Mouse (Mus musculus) CH12.LX (cell line): ENCODE data around the gene Prdm10.

Experiments
- BHLHE40 ChIP-seq: IDR thresholded peaks from 2 replicates; pipeline ENCODE4 v1.6.1; 2011; ENCODE audit warnings: mild to moderate bottlenecking, low read depth, low read length, improper control_type of control experiment
- CHD2 ChIP-seq: IDR thresholded peaks from 2 replicates; pipeline ENCODE4 v1.6.1; 2011; ENCODE audit warnings: low read length, improper control_type of control experiment
- CTCF ChIP-seq, 2 experiments: IDR thresholded peaks in 1 of 2; conservative IDR thresholded peaks in 1 of 2; 2 replicates each; pipeline ENCODE4 v1.5.1; 2011 to 2012; ENCODE audit warnings: low read depth in 2 of 2, low read length in 2 of 2, improper control_type of control experiment in 1 of 2, inconsistent platforms in 1 of 2, mild to moderate bottlenecking in 1 of 2, moderate library complexity in 1 of 2
- E2F4 ChIP-seq: IDR thresholded peaks from 2 replicates; pipeline ENCODE4 v1.6.1; 2011; ENCODE audit warnings: low read depth, low read length, improper control_type of control experiment; ENCODE audit not compliant: insufficient replicate concordance
- EP300 ChIP-seq: IDR thresholded peaks from 2 replicates; pipeline ENCODE4 v1.6.1; 2011; ENCODE audit warnings: low read length, improper control_type of control experiment
- PAX5 ChIP-seq: IDR thresholded peaks from 2 replicates; pipeline ENCODE4 v1.6.1; 2012; ENCODE audit warnings: low read length, inconsistent platforms, mixed read lengths
- POLR2A ChIP-seq: IDR thresholded peaks from 2 replicates; pipeline ENCODE4 v1.6.1; 2011; ENCODE audit warnings: low read depth, mild to moderate bottlenecking, improper control_type of control experiment, low read length
- POLR2AphosphoS2 ChIP-seq: IDR thresholded peaks from 2 replicates; pipeline ENCODE4 v1.6.1; 2011; ENCODE audit warnings: low read depth, low read length, improper control_type of control experiment
- RAD21 ChIP-seq: IDR thresholded peaks from 2 replicates; pipeline ENCODE4 v1.6.1; 2011; ENCODE audit warnings: low read depth, mild to moderate bottlenecking, low read length, improper control_type of control experiment, moderate library complexity
- SIN3A ChIP-seq: IDR thresholded peaks from 2 replicates; pipeline ENCODE4 v1.6.1; 2012; ENCODE audit warnings: low read length, improper control_type of control experiment, inconsistent platforms
- TCF12 ChIP-seq: IDR thresholded peaks from 2 replicates; pipeline ENCODE4 v1.6.1; 2014; ENCODE audit warnings: low read depth, mild to moderate bottlenecking, inconsistent platforms, low read length, improper control_type of control experiment
- UBTF ChIP-seq: IDR thresholded peaks from 2 replicates; pipeline ENCODE4 v1.6.1; 2012; ENCODE audit warnings: low read depth, mild to moderate bottlenecking, inconsistent platforms, low read length, improper control_type of control experiment, moderate library complexity
- ZNF384 ChIP-seq: IDR thresholded peaks from 2 replicates; pipeline ENCODE4 v1.6.1; 2012; ENCODE audit warnings: low read depth, low read length, improper control_type of control experiment, inconsistent platforms

- TF ChIP-seq CTCF (conservative IDR thresholded peaks at IDR 0.05 in 1 of 2, IDR thresholded peaks at IDR 0.05 in 1 of 2; ENCODE audit: low read depth in 2 of 2, low read length in 2 of 2) (no peak), BHLHE40 (no peak), POLR2AphosphoS2 (no peak), UBTF (no peak), PAX5 (no peak), CHD2 (no peak), POLR2A (no peak), EP300 (no peak), SIN3A (no peak), TCF12 (no peak), E2F4 (no peak), RAD21 (no peak), ZNF384 (no peak)
Measured at GRCm38 (mm10) chr9:31322090-31322489, 41.8 kb downstream of the Prdm10 start.
